Mouse (Mus musculus): ENCODE measurements around the gene Asb16.

GRCm38 (mm10) chr11:102321931-102322330 lies 53.4 kb downstream of the Asb16 start:
- TF ChIP-seq POLR2A (IDR thresholded peaks at IDR 0.05; ENCODE audit: borderline replicate concordance, low read depth, low read length) (no peak), CTCF (IDR thresholded peaks at IDR 0.05; ENCODE audit: low read depth, low read length) (no peak)

All from bone marrow macrophage, adult 2 months (primary cell).